Mouse (Mus musculus) NIH3T3 (cell line): ENCODE measurements around the gene Car8.
A peak's percentile ranks its signal among the peaks of the same experiment; 100 is the strongest.

Experiments used
- DNase-seq: peaks from one replicate; pipeline ENCODE4 v3.0.0-alpha.2; 2012; ENCODE audit warnings: low read depth

Gene Car8

DNA sequence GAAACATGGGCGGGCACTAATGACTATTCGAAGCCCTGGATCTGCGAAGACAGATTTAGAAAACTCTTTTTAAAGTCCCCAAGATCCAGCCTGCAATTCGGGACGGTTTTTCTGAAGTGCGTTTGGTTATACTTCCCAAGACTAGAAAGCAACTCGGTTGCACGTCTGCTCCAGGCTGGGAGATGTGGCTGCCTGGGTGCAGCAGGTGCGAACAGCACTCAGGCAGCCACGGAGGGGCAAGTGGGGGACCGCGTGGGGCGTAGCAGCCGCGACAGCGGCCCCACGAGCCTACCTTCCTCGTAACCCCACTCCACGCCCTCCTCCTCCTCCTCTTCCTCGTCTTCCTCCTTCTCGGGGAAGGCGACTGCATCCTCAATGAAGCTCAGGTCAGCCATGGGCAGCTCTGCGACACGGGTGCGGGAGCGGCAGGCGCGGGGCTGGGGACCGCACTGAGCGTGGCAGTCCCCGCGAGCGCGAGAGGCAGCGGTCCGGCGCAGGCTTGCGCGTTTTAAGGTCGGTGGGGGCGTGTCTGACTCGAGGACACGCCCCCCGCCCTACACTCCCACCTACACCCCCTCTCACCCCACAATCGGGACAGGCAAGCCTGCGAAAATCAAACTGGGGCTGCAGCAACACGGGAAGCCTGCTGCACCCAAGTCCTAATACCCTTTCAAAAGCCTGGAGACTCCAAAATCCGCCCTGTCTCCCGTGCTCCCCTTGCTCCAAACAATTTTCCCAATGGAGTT lies at the start of gene Car8:
Gene Car8, minus strand, starts transcription at position 482 of the 746 bp plus-strand sequence.
- DNase-seq = no peak

GRCm38 (mm10) chr4:8284934-8285333 lies 46.1 kb upstream of the Car8 start:
- DNase-seq = no peak

GRCm38 (mm10) chr4:8278159-8278558 lies 39.3 kb upstream of the Car8 start:
- DNase-seq = no peak

DNA sequence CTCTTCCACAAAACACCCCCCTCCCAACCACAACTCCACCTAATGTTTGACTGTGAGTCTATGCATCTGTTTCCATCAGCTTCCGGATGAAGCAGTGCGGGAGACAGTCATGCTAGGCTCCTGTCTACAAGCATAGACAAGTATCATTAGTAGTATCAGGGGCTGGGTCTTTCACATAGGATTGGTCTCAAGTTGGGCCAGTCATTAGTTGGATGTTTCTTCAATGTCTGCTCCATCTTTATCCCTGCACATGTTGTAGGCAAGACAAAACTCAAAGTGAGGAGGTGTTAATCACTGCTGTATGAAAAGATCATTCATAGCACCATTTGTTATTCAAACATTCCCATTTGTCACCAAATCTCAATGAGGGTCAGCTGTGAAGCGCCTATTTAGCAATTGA lies 11.0 kb upstream of the Car8 start:
- DNase-seq = no peak

- DNase-seq = no peak
Observed at GRCm38 (mm10) chr4:8245495-8246063, 6.7 kb upstream of the Car8 start.

DNA sequence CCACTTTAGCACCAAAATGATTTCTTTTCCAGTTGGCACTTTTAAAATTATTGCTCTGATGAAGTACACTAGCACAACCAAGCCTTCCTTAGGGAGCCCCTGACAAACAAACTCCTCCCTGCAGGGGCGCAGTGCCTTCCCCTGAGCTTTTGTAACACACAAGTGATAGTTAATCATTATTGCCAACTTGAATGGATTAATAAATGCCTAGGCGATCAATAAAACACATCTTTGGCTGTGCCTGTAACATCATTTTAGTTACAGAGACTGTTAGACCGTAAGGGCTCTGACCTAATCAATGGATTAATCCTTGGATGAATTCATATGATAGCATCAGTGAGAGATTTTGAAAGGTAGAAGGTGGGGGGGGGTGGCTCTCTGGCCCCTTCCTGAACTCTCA lies 6.2 kb upstream of the Car8 start:
- DNase-seq = no peak

- no peak for DNase-seq
Observed at GRCm38 (mm10) chr4:8239699-8240098, 858 bp upstream of the Car8 start.

- no peak for DNase-seq
Observed at GRCm38 (mm10) chr4:8239306-8239670, 447 bp upstream of the Car8 start.

GRCm38 (mm10) chr4:8232393-8233111 lies 6.3 kb downstream of the Car8 start:
- no peak for DNase-seq

GRCm38 (mm10) chr4:8231291-8231871 lies 7.5 kb downstream of the Car8 start:
- no peak for DNase-seq

DNA sequence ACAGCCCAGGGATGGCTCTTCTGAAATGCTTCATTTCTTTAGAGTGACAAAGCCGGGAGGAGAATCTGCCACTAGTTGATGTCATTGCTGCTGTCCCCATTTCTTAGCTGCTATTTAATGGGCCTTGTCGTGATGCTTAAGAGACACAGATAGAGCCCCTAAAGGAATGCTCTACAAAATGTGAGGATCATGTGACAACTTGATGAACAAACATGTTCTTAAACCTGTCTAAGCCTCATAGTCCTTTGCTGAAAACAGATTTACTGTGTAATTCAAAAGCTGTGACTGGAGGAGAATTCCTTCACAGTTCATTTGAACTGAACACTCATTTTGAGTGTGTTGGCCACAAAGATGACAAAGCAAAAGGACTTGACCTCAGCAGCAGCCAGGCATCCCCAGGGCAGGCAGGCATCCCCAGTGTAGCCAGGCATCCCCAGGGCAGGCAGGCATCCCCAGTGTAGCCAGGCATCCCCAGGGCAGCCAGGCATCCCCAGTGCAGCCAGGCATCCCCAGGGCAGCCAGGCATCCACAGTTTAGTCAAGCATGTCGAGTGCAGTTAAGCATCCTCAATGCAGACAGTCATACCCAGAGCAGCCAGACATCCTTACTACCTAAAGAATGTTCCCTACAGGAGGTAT lies 9.1 kb downstream of the Car8 start:
- no peak for DNase-seq

GRCm38 (mm10) chr4:8218941-8219340 lies 19.9 kb downstream of the Car8 start:
- no peak for DNase-seq

GRCm38 (mm10) chr4:8218004-8218403 lies 20.8 kb downstream of the Car8 start:
- peak; percentile 10 for DNase-seq

DNA sequence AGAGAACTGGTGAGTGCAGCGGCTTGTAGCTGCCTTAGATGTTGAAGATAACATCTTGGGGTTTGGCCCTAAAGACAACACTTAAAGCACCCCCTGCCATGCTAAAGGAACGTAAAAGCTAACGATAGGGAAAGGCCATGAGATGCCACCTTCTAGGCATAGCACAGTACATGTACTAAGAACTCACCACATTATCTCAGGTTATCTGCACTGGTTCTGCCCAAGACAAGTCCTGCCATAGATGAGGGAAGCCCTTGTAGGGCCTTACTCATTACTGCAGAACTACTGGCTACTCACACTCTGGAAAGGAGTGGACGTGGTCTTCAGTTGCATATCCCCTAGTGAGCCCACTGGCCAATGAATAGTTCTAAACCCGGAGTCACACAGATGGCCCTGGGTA lies 21.6 kb downstream of the Car8 start:
- DNase-seq = no peak

DNA sequence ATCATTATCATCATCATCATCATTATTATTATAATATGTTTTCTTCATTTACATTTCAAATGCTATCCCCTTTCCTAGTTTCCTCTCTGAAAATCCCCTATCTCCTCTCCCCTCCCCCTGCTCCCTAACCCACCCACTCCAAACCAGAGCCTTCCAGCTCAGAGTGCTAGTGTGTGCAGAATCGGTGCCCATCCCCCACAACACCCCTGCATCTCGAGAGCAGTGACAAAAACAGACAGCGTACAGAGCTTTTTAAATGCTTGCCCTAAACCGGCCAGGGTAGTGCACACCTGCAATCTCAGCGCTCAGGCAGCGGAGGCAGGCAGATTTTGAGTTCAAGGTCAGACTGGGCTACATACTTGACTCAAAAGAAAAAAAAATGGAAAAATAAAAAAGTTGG lies 22.3 kb downstream of the Car8 start:
- no peak for DNase-seq

- no peak for DNase-seq
Observed at GRCm38 (mm10) chr4:8213661-8214060, 25.2 kb downstream of the Car8 start.

DNA sequence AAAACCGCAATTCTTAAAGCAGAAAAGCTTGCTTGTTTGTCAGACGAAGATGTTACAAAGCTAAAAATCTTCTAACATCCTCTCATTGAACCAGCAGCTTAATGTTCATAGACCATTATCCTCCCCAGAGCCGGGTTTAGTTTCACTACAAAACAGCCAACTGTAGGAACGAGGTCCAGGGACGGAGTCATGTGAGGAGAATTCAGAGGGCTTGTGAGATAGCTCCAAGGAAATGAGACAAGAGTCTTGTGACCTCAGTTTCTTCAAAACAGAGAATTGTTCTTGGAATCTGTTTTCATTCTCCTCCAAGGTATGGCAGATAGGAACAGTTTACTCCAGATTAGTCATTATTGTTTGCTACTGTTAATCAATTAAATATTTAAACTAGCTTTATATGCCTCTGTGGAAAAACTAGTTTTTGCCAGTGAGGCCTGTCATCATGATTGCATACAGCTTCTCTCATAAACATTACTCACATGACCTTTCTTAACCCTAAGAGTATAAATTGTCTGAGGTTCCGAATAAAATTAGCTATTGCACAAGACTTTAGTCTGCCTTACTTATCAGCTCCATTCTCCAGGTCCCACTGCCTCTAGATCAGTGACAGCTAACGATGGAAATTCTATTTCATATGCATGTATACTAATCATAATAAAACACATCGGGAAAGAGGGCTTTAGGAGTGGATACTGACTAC lies 25.8 kb downstream of the Car8 start:
- DNase-seq = peak; percentile 13

DNA sequence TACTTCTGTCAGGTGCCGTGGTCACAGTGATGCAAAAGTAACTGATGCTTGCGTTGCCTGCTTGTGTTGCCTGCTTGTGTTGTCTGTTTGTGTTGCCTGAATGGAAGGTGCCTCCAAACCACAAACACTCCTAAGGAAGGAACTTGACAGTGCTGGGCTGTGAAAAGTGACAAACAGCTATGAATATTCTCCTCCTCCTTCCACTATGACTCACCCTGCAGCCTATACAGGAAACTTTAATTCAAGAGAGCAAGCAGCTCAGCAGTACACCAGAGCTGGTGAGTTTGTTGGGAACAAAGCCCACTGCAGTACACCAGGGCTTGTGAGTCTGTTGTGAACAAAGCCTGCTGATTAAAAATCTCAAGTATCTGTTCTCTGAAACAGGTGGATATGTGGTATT lies 28.4 kb downstream of the Car8 start:
- DNase-seq = no peak

DNA sequence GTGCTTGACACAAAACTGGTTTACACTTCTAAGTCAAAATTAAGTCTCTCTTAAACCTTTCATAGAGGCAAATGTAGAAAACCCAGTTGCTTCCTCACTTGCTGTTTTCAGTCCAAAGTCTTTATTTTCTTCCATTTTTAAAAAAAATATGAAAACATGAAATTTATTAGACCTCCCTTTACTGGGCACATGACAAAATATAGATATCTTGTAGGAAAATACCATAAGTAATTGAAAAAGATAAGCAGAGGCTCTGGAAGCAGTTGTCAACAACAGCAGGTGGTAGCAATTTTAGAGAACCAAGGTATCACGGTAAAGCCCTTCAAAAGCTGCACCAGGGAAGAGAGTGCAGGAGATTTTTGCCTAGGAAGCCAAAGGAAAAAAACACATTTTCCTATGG lies 30.9 kb downstream of the Car8 start:
- DNase-seq = no peak

DNA sequence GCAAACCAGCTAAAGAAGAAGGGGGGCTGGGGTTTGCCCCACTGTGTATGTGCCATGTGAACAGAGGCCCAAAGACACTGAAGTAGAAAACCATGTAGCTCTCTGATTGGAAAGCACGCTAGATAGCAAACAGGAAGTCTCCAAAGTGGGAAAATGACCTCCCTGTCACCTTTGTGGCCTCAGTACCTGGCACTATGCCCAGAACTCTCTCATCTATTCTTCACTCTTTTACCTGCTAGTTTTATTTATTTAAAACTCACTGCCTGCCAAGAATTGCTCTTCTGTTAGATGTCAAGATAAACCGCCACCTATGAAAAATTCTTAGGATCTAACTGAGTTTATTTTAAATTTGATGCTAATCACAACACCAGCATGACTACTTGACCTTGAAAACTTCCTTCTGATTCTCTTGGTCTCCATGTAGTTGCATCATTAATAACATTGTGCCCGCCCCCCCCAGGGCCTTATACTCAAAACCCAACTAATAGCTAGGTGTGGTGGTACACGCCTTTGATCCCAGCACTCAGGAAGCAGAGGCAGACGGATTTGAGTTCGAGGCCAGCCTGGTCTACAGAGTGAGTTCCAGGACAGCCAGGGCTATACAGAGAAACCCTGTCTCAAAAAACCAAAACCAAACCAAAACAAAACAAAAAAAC lies 31.8 kb downstream of the Car8 start:
- DNase-seq = no peak

GRCm38 (mm10) chr4:8205089-8205649 lies 33.7 kb downstream of the Car8 start:
- no peak for DNase-seq
